Mouse (Mus musculus) kidney, adult 8-10 months (tissue): Measurements from ENCODE around the gene Rpain.

Experiments used
- DNase-seq, 2 experiments: peaks; one replicate each; pipeline ENCODE4 v3.0.0; 2022

Gene Rpain

DNA sequence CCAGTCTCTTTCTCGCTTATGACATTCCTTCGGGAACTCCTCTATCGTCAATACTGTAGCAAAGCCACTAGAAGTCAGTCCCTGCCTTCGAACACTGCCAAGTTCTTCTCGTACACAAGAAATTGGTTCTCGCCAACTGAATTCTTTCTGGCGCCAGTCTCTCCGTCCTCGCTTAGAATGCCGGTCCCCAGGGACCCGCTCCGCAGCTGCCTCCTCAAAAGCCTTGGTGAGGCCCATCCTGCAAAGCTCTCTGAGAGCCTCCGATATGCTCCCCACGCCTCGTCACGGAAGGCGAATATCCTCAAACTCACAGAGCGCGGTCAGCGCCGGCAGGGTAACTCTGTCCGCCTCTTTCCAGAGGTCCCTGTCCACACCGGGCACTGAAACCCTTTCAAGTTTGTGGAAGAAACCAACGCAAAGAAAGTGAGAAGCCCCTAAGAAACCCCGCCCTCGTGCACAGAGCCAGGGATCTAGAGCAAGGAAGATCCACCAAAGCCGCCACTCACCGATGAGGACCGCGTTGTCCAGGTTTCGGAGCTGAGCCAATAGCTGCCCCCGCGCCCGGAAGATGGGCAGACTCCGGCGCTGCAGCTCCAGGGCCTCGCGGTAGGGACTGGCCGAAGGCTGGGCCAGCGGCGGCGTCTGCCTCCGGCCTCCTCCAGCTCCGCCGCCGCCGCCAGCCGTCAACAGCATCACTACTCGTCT, 33.8 kb downstream of the Rpain start:
- peak in 1 of 2 experiments; percentile 60 for DNase-seq

DNA sequence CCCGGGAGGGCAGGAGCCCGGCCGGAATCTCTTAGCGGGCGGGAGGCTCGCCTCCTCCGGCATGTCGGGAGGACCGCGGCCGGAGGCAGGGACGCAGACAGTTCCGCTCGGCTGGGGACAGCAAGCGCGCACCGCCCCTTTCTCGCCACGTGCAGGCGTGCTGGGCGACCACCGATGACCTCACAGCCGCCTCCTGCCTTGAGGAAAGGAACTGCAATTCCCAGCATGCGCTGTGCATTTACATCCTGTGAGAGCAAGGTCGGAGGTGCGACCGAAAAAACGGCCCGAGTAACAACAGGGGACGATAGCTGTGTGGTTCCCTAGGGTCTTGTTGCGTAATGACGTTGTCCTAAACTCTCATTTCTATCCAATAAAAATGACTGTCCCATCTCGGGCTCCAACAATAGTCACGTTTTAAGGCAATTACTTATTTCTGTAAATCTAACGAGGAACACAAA, 34.3 kb downstream of the Rpain start, which contains the start of gene Dhx33:
TSS of gene Dhx33 (minus strand) at position 122 of the 458 bp plus-strand sequence.
- DNase-seq = peak; percentile 96 to 97

DNA sequence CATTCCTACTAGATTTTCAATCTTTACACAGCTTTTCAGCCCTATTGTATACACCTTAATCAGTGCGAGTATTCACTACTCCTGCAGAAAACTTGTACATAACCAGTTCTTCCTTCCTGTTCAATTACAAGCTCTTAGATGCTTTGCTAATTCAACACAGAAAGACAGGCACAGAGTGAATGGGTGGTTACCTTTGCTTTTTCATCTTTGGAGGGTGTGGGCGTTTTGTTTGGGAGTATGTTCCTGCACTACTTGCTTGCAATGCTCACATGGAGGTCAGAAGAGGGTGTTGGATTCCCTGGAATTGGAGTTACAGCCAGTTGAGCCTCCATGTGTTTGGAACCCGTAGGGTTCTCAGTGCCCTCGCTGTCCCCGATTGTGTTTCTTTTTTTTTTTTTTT, 35.0 kb downstream of the Rpain start:
- no peak for DNase-seq

DNA sequence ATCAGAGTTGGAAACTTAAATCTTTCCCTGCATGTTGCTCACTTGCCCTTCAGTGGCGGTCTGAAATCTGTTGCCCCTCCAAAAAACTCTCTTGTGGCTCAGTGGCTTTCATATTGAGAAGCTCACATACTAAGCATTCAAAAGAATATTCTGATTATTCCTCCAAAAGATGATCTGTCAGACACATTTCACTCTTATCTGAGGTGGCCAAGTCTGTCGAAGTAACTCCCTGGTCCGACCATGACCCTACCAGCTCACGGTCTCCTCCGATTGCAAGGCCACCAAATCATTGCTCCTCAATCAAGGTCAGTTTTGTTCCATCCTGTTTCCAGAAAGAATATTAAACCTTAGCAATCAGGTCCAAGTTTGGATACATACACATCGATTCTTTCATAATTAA, 37.0 kb downstream of the Rpain start:
- no peak for DNase-seq

DNA sequence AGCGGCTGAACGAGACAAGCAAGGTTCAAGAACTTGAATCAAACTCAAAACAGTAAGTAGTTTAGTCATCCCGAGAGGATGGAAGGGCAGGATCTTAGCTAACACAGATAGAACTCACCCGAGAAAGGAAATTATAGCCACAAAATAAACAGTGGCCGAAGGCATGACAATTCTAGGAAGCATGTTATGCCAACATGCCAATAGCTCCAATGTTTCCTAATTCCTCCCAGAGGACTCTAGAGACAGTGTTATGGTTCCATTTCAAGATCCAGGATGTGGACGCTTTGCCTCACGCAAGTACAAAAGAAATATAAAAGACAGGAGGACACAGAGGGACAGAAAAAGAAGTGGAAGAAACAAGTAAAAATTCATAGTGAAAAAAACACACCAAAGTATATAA, 37.8 kb downstream of the Rpain start:
- DNase-seq = no peak

DNA sequence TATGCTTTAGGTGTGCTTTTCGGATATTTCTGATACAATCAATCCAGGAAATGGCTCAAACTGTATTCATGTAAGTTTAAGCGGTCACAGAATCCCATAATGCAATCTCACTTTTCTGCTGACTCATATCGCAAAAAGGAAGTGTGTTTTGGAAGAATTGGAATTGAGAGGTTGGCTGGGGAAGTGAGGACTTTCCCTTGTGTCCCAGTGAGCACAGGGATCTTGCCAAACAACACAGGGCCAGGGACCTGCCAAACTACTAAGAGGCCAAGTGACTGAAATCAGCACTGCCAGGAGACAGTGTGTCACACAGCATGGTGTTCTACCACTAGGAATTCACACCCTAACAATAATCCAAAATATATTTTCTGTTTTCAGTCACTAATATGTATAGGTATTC, 38.3 kb downstream of the Rpain start:
- DNase-seq = no peak

DNA sequence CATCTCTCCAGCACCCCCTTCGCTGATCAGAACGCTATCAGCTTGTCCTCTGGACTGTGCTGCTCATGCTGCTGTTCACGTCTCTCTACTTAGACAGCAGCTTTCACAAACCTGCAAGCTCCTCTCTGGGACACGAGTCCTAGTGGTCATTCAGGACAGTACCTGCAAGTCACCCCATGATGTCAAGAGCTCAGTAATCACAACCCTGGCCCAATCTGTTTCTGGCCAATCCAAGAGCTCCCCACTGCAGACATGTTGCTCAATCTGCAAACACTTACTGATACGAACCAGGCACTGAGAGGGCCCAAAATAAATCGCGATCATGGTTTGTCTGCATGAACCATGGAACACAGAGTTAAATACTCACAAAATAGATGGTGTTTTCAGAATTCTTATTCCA, 42.7 kb downstream of the Rpain start:
- no peak for DNase-seq

DNA sequence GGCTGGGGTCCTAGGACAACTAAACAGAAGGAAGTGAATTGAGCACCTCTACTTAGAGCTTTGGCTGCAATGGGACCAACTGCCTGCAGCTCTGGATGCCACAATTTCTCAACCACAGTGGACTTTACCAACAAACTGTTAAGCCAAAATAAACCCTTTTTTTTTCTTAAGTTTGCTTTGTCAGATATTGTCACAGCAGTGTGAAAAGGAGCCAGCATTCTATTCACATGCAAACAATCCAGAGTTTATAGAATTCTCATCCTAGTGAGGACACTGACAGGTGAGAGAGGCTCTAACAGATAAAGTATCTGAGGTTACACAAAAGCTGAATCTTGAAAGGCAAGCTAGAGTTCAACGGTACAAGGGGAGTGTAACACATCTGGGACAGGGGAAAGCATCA, 47.0 kb downstream of the Rpain start:
- no peak for DNase-seq

DNA sequence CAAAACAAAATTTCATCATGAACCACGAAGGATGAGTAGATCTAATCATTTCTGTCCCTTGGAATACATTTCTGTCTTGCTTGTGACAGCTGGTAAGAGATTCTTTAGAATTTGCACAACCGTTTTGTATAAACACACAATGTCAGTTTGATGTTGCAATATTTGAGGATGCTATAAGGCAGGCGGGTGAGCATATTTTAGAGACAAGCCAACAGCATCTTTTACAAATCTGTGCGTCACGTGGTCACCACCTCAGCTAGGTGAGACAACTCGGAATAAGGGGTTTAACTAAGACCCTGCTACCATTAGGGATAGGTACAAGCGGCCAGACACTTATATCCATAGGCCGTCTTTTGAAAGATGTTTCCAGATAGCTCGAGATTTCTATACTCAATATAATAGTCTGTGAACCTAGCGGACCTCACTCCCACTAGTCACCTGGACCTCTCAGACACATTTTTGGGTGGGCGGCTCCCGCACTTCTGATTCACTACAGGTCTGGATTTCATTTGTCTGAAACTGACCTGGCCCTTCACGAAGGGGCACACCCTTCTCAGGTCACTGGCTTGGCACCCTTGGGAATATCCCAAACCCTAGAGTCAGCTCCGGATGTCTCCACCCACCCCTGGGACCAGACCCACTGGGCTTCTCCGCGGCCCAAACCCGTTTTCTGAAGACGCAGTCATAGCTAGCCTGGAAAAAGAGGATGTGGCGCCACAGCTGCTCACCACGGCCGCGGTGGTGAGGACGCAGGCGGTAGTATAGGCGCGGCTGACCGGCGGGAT, 48.6 kb downstream of the Rpain start:
- DNase-seq = no peak

DNA sequence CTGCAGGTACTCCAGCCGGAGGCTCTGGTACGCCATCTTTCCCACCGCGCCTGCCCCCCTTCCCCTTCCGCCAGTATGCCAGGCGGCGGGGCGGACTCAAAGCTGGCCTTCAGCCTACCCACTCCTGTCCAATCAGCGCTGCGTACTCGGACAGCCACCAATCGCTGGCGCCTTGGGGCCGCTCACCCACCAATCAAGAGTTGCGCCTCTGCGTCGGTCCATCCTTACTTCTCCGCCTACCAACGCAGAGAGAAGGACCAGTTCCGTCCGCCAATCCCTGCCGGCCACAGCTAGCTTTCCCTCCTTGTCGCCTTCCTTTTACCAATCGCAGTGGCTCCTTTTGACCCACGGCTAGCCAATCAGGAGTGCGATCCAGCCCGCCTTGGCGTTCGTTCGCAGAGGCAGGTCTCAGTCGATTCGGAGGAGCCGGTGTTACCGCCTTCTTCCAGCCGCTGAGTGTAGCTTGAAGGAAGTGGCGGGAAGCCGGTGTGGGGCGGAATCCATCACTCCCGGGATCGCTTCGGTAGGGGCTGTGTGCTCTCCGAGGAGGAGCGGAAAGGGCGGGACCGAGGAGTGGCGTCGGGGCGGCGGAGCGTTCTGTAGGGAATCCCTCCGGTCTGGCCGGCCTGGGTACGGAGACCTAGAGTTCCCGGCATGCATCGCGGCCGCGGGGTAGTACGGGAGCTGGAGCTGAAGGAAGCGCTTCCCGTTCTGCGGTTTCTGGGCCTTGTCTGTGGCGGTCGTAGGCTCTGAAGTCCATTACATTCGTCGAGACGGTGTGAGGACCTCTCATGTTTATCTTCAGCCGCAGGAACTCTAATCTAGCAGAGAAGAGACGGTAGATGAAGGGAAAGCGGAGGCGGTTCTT, 49.4 kb downstream of the Rpain start, which contains the start of the genes Mis12 and Derl2:
TSS of gene Mis12 (plus strand) at position 411 of the 868 bp plus-strand sequence.
TSS of gene Derl2 (minus strand) at position 641 of the 868 bp plus-strand sequence.
- DNase-seq = peak; percentile 99 to 100
